8 mouse cellular contexts compared by ENCODE assay signal in the genomic region with DNA sequence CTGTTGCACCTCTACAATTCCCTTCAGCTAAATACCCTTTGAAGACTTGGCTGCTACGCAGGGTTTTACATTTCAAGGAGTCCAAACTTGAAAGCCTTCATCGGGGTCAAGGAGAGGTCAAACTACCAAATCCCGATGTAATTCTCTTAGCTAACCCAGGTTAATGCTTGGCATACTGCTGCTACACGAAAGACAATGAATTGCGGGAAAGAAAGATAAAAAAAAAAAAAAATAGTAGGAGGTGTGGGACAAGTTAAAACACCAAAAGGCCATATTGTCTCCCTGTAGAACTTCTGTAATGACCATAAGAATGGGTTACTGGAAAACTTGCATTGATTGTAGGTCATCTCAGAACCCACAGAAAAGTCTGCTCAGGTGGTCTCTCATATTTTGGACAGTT. TPM values are rescaled to one million over a fixed set of nuclear protein-coding genes. Genes with fewer than 3 reads are reported as not detected.
DNase-seq lines count a peak whose midpoint lies in the region; ATAC-seq and TF ChIP-seq lines count a peak whose summit lies in the region.

No protein-coding gene starts in this region.

- H3K27me3 ChIP-seq in lung, postnatal 0 days (replicated peaks; ENCODE audit: insufficient read depth, low read length), result no peaks in the 10 kb centered on the region
- no peaks in the 10 kb centered on the region for H3K27me3 ChIP-seq in forebrain, embryonic 12.5 days
- no peaks in the 10 kb centered on the region for H3K27me3 ChIP-seq in limb, embryonic 11.5 days (ENCODE audit: control insufficient read depth, insufficient read depth, low read length)

- H3K36me3 ChIP-seq in lung, postnatal 0 days (ENCODE audit: insufficient read depth, low read length), result no peaks in the 10 kb centered on the region
- H3K36me3 ChIP-seq in forebrain, embryonic 12.5 days (replicated peaks), result no peaks in the 10 kb centered on the region
- no peaks in the 10 kb centered on the region for H3K36me3 ChIP-seq in limb, embryonic 11.5 days (ENCODE audit: control insufficient read depth, insufficient read depth, low read length)

- no peak for TF ChIP-seq POLR2A in olfactory bulb, adult 2 months (IDR thresholded peaks at IDR 0.05; ENCODE audit: insufficient read depth, low read depth, low read length)

- H3K9me3 ChIP-seq in lung, postnatal 0 days (ENCODE audit: low read length), result no peaks in the 10 kb centered on the region
- no peaks in the 10 kb centered on the region for H3K9me3 ChIP-seq in forebrain, embryonic 12.5 days
- H3K9me3 ChIP-seq in limb, embryonic 11.5 days (ENCODE audit: control insufficient read depth, low read length), result no peaks in the 10 kb centered on the region

- TF ChIP-seq CTCF in lung, postnatal 0 days (IDR thresholded peaks at IDR 0.05), result no peak
- TF ChIP-seq CTCF in olfactory bulb, adult 2 months (IDR thresholded peaks at IDR 0.05; ENCODE audit: insufficient read depth, low read depth, low read length), result no peak

- no peak overlapping the region for H3K9ac ChIP-seq in lung, postnatal 0 days (replicated peaks; ENCODE audit: low read depth)
- H3K9ac ChIP-seq in forebrain, embryonic 12.5 days, result no peak overlapping the region
- peak overlapping the region; percentile 38; the same call in 1 of the 2 replicates for H3K9ac ChIP-seq in limb, embryonic 11.5 days (ENCODE audit: low read length)

- peak overlapping the region; percentile 76 for H3K4me2 ChIP-seq in lung, postnatal 0 days (replicated peaks; ENCODE audit: low read depth, low read length)
- H3K4me2 ChIP-seq in forebrain, embryonic 12.5 days, result peak overlapping the region; percentile 84
- H3K4me2 ChIP-seq in limb, embryonic 11.5 days (ENCODE audit: low read depth, severe bottlenecking), result peak overlapping the region; percentile 46; the same call in 1 of the 2 replicates

- H3K4me1 ChIP-seq in lung, postnatal 0 days (ENCODE audit: insufficient read depth, low read depth, low read length), result peaks cover 3% of the 10 kb centered on the region; the same call in 1 of the 2 replicates
- peaks cover 10% of the 10 kb centered on the region for H3K4me1 ChIP-seq in forebrain, embryonic 12.5 days
- no peaks in the 10 kb centered on the region for H3K4me1 ChIP-seq in limb, embryonic 11.5 days (ENCODE audit: control insufficient read depth, insufficient read depth, low read length)
- peaks cover 2% of the 10 kb centered on the region for H3K4me1 ChIP-seq in olfactory bulb, adult 2 months (ENCODE audit: control insufficient read depth, insufficient read depth, low read length)

- peak overlapping the region; percentile 94 for H3K4me3 ChIP-seq in lung, postnatal 0 days (ENCODE audit: low read depth, low read length)
- H3K4me3 ChIP-seq in forebrain, embryonic 12.5 days (replicated peaks), result peak overlapping the region; percentile 89
- peak overlapping the region; percentile 85 for H3K4me3 ChIP-seq in limb, embryonic 11.5 days (ENCODE audit: low read depth, low read length)
- H3K4me3 ChIP-seq in olfactory bulb, adult 2 months (ENCODE audit: insufficient read depth, low read depth, low read length), result peak overlapping the region; percentile 96

- no peak for TF ChIP-seq EP300 in lung, postnatal 0 days (IDR thresholded peaks at IDR 0.05)

- WGBS in lung, postnatal 0 days, result 15% methylated on average over 5 of the region's 5 CpGs
- WGBS in forebrain, embryonic 12.5 days, result 19% methylated on average over 5 of the region's 5 CpGs
- 20% methylated on average over 5 of the region's 5 CpGs for WGBS in limb, embryonic 11.5 days
- 16% methylated on average over 5 of the region's 5 CpGs for WGBS in olfactory bulb, adult 2 months

- intact Hi-C loops in left cerebral cortex, postnatal 25 days (cut with DNase I), result loop anchor here (1.0 to 10.0 kb wide), 3 partner anchors 70 to 384 kb away; a partner anchor contains a TSS

- DNase-seq in lung, postnatal 0 days (ENCODE audit: low spot score), result no peak
- no peak for DNase-seq in lung, postnatal 25 days (ENCODE audit: low spot score)
- DNase-seq in limb, embryonic 11.5 days (ENCODE audit: low spot score), result no peak
- DNase-seq in adrenal gland, postnatal 4 days (ENCODE audit: low spot score in 2 of 2), result no peak
- DNase-seq in left cerebral cortex, postnatal 25 days (ENCODE audit: low spot score in 2 of 2), result no peak
- DNase-seq in gastrocnemius, postnatal 10 days, result no peak

- no peak overlapping the region for H3K27ac ChIP-seq in lung, postnatal 0 days (ENCODE audit: low read length)
- H3K27ac ChIP-seq in forebrain, embryonic 12.5 days, result peak overlapping the region; percentile 96
- peak overlapping the region; percentile 6; the same call in 1 of the 2 replicates for H3K27ac ChIP-seq in limb, embryonic 11.5 days (replicated peaks; ENCODE audit: low read depth, low read length)
- H3K27ac ChIP-seq in olfactory bulb, adult 2 months (ENCODE audit: insufficient read depth, low read depth, low read length), result peak overlapping the region; percentile 17; the same call in 1 of the 2 replicates

- ATAC-seq in lung, postnatal 0 days, result no peak
- ATAC-seq in forebrain, embryonic 12.5 days (ENCODE audit: low FRiP score), result no peak
- ATAC-seq in limb, embryonic 11.5 days (ENCODE audit: insufficient number of reproducible peaks, low FRiP score, low TSS enrichment, low read depth), result no peak

RNA-seq across cellular contexts. Expression of a gene that starts 0.6 kb away (rescaled TPM):
- polyA plus RNA-seq in lung, postnatal 0 days (2015; fragmentation: Nextera tagmentation; extraction: Ambion mirVana), result 9.7 and 12.4 TPM in 2 replicates
- 25.3 and 28.3 TPM in 2 replicates for polyA plus RNA-seq in forebrain, embryonic 12.5 days (2016; fragmentation: Nextera tagmentation; extraction: Ambion mirVana)
- 23.5 and 23.8 TPM in 2 replicates for polyA plus RNA-seq in limb, embryonic 11.5 days (2014; fragmentation: Nextera tagmentation; extraction: Ambion mirVana)
- polyA plus RNA-seq in olfactory bulb, adult 2 months (2012; ENCODE audit: insufficient read depth, insufficient read length, low replicate concordance, missing spikeins), result not detected in 2 replicates
- total RNA-seq in adrenal gland, postnatal 4 days (2021), result 10 to 100 TPM; 16.9 to 17.0 TPM
- total RNA-seq in left cerebral cortex, postnatal 25 days (2021), result 10 to 100 TPM; 27.0 to 28.5 TPM
- 1 to 10 TPM; 8.0 to 8.9 TPM for total RNA-seq in gastrocnemius, postnatal 10 days (2021)

Comparison
In these comparisons a context has a peak if more than half of its experiments do, and no peak if none do; other contexts are left out.
1. RNA of a gene that starts 0.6 kb away (polyA plus RNA-seq): 25.3 to 28.3 TPM in forebrain, embryonic 12.5 days, 23.5 to 23.8 TPM in limb, embryonic 11.5 days and 9.7 to 12.4 TPM in lung, postnatal 0 days; not detected in olfactory bulb, adult 2 months; every median in the first group is over 10 times any median in the second.
2. Peak in every context shown above with its lines, with median percentiles within 50 percentile points of each other: H3K4me2 ChIP-seq and H3K4me3 ChIP-seq.